Mouse (Mus musculus) testis, adult 2 months (tissue): Measurements from ENCODE around the gene Stpg3.

Experiments
- CTCF ChIP-seq: fragments of 200-500 bp; IDR thresholded peaks from 2 replicates; pipeline ENCODE4 v1.5.1; 2012; ENCODE audit warnings: low read depth, mild to moderate bottlenecking, inconsistent platforms, low read length, moderate library complexity; ENCODE audit not compliant: control insufficient read depth, insufficient read depth, insufficient replicate concordance
- POLR2A ChIP-seq: fragments of 200-500 bp; IDR thresholded peaks from 2 replicates; pipeline ENCODE4 v1.6.1; 2012; ENCODE audit warnings: low read depth, mild to moderate bottlenecking, inconsistent platforms, low read length, moderate library complexity; ENCODE audit not compliant: control insufficient read depth

- TF ChIP-seq POLR2A (no peak), CTCF (peak; percentile 78; the same call in 1 of the 2 replicates)
Observed at GRCm38 (mm10) chr2:25193330-25193770, 21.1 kb downstream of the Stpg3 start.
